Mouse (Mus musculus) right cerebral cortex, adult 18-20 months (tissue): ENCODE results near the gene Isoc2a.
A peak's percentile ranks its signal among the peaks of the same experiment; 100 is the strongest.
"Not testable (repeated sequence)": the region's sequence is repeated elsewhere in the genome, so short reads cannot be mapped to it uniquely, and the experiment has no call there.

Source experiments
- DNase-seq: peaks from one replicate; pipeline ENCODE4 v3.0.0; 2022; ENCODE audit warnings: mixed read lengths

The Isoc2a gene

GRCm38 (mm10) chr7:4865579-4866493, 11.1 kb upstream of the Isoc2a start:
- DNase-seq, result peak; percentile 97

- DNase-seq, result no peak
These were observed 10.2 kb upstream of the Isoc2a start for GRCm38 (mm10) chr7:4866631-4867180.

DNA sequence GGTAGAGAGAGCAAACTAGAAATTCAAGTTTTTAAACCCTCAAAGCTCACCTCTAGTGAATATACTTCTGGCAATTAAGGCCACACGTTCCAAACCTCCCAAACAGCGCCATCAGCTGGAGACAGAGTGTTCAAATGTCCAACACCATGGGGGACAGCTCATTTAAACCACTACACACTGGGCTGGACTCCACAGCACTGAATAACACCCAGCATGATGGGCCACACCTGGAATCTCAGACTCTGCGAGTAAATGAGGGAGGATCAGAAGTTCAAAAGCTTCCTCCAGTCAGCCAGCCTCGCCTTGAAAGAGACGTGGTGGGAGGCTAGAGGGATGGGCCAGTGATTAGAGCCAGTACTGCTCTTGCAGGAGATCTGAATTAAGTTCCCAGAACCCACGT, 6.8 kb upstream of the Isoc2a start, which contains the start of gene Isoc2b:
TSS of gene Isoc2b (minus strand) at position 126 of the 400 bp plus-strand sequence.
- DNase-seq, result no peak

DNA sequence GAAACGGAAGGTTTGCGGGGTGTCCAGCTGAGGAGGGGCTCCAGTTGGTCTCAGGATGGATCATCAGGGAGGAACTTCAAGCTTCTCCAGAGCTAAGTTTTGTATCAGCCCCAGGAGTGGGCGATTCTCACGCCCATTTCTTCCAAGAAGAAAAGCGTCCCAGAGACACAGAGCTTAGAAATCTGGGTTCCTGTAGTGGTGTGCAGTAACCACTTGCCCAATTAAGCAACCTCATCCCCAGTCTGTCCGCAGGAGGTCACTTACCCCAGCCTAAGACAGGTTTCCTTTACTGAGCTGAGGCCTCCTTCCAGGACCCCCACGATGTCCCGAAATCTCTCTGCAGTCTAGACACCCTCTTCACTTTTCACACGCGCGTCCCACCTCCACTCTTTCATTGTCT, 273 bp downstream of the Isoc2a start:
- DNase-seq, result no peak

- DNase-seq, result no peak
These were observed 1.2 kb downstream of the Isoc2a start for GRCm38 (mm10) chr7:4878186-4878585.

DNA sequence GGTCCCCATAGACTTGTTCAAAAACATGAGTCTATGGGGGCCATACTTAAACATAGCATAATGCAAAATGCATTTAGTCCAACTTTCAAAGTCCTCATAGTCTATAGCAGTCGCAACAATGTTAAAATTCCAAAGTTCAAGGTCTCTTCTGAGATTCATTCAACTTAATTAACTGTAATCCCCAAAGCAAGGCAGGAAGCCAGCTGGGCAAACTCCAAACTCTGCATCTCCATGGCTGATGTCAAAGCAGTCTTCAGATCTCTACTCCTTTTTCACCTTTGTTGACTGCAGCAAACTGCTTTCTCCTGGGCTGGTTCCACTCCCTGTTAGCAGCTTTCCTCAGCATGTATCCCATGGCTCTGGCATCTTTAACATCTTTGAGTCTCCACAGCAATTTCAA, 2.1 kb downstream of the Isoc2a start:
- DNase-seq, result not testable (repeated sequence)

DNA sequence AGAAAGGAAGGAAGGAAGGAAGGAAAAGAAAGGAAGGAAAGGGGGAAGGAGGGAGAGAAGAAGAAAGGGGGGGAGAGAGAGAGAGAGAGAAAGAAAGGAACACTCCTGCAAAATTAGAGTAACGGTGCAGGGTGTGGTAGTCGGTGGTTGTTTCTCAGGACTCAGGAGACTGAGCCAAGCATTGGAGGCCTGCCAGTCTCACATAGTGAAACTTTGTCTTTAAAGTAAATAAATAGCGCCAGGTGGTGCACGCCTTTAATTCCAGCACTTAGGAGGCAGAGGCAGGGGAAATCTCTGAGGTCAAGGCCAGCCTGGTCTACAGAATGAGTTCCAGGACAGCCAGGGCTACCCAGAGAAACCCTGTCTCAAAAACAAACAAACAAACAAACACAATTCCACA, 9.7 kb downstream of the Isoc2a start:
- DNase-seq, result no peak

- no peak for DNase-seq
These were observed 18.2 kb downstream of the Isoc2a start for GRCm38 (mm10) chr7:4895186-4895585.

- no peak for DNase-seq
These were observed 22.1 kb downstream of the Isoc2a start for GRCm38 (mm10) chr7:4898851-4899648.

DNA sequence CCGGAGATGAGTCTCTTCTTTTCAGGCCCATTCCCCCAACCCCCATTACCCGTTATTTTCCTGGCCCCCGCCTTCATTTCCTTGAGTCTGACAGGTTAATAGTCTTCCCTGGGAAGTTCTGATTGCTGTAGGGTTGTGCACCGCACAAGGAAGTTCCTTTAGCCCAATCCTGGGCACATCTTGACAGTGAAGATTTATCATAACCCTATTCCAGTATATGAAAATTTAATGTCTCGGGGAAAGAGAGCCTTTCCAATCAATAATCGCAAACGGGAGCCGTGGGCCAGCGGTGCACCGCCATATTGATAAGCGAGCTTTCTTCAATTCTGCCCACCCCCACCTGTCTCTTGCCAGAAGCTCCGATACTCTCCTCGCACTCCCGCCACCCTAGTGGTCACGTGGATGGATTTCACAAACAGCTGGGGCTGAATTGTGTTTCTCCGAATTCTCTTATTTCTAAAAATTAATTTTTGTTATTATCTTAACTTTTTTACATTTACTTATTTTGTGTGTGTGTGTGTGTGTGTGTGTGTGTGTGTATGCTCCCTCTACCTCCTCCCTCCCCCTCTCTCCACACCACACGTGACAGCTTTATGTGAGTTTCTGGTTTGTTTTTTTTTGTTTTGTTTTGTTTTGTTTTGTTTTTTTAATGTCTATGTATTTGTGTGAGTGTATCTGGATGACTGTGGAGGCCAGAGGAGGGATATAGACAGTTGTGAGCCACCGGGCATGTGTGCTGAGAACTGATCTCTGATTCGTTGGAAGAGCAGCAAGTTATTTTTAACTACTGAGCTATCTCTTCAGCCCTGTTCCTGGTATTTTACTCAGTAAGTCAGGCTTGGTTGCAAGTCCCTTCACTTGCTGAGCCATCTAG, 22.9 kb downstream of the Isoc2a start:
- DNase-seq, result no peak

DNA sequence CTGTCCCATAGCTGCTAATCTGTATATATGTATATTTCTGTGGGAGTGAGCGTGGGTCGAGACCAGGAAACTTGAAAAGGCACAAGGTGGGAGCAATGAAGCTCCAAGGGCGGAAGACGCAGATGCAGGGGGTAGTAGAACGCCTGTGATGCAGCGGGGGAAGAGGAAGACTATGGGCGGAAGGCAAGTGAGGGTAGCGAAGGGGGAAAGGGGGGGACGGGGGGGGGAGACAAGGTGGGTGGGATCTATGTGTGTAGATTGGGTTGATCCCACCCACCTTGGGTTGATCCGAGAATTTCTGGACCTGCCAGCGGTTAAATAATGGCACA, 23.5 kb downstream of the Isoc2a start:
- no peak for DNase-seq

- DNase-seq, result no peak
These were observed 24.2 kb downstream of the Isoc2a start for GRCm38 (mm10) chr7:4901171-4901570.

DNA sequence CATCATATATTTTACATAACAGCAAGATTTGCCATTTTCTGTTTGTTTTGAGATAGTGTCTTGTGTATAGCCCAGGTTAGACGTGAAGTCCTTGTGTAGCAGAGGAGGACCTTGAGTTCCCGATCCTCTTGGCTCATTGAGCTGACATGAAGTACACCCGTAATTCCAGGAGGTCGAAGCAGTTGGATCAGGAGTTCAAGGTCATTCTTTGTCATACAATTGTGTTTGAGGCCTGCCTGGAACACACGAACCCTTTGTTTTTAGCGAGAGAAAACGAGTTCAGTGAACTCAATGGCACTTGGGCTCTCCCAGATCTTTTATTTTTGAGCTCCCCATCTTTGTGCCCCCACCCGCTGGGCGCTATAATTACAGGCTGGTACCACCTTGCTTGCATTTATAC, 25.5 kb downstream of the Isoc2a start:
- no peak for DNase-seq

DNA sequence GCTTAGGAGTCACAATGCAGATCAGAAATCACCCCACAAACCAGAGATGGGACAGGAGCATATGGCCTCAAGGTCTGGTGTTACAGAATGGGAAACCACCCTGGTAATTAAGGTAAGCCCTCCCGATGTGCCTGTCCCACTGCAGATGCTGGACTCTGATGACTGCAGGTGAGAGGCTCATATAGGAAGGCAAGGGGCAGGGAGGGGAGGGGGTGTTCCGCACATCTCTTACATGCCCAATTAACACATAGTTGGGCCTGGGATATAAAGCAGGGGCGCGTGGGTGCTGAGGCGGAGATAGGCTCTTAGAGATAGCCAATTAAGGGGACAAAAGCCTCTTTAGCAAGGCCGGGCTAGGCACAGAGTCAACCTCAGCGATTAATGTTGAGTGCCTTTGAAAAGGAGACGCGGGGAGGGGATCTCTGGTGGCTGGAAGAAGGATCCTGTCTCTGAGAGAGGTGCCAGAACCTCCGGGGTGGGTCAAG, 29.6 kb downstream of the Isoc2a start, which contains the start of gene Gm36210:
TSS of gene Gm36210 (minus strand) at position 51 of the 485 bp plus-strand sequence.
- DNase-seq, result no peak

- no peak for DNase-seq
These were observed 34.6 kb downstream of the Isoc2a start for GRCm38 (mm10) chr7:4911561-4911960.

- no peak for DNase-seq
These were observed 35.3 kb downstream of the Isoc2a start for GRCm38 (mm10) chr7:4912248-4912647.

- DNase-seq, result peak; percentile 95
These were observed 38.2 kb downstream of the Isoc2a start, which contains the start of gene Zfp628 for GRCm38 (mm10) chr7:4915007-4915665. Gene Zfp628, plus strand, starts transcription at chr7:4915217.

GRCm38 (mm10) chr7:4915669-4916416, 38.9 kb downstream of the Isoc2a start:
- peak; percentile 47 for DNase-seq

DNA sequence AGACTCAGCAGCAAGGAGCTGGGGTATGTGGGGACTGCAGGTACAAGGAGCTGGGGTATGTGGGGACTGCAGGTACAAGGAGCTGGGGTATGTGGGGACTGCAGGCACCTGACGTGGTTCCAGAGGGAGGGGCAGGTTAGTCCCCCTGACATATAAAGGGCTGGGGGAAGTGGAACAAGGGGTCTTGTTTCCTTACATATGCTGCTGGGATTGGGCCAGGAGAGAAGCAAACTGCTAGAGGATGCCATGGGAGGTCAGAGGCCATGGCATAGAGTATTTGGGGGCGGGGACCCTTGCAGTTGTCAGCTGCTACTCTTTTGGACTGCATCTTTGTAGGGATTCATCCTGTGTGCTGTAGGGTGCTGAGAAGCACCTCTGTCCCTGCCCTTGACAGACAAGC, 40.5 kb downstream of the Isoc2a start:
- no peak for DNase-seq

GRCm38 (mm10) chr7:4918681-4919080, 41.7 kb downstream of the Isoc2a start:
- DNase-seq, result no peak

DNA sequence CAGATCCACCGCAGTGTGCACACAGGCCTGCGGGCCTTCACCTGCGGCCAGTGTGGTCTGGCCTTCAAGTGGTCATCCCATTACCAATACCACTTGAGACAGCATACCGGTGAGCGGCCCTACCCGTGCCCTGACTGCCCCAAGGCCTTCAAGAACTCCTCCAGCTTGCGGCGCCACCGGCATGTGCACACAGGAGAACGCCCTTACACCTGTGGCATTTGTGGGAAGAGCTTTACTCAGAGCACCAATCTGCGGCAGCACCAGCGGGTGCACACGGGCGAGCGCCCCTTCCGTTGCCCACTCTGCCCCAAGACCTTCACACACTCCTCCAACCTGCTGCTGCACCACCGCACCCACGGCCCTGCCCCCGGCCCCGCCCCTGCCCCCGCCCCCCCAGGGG, 42.1 kb downstream of the Isoc2a start:
- DNase-seq, result no peak
